ENCODE assay signal across 8 mouse cellular contexts in the genomic region with DNA sequence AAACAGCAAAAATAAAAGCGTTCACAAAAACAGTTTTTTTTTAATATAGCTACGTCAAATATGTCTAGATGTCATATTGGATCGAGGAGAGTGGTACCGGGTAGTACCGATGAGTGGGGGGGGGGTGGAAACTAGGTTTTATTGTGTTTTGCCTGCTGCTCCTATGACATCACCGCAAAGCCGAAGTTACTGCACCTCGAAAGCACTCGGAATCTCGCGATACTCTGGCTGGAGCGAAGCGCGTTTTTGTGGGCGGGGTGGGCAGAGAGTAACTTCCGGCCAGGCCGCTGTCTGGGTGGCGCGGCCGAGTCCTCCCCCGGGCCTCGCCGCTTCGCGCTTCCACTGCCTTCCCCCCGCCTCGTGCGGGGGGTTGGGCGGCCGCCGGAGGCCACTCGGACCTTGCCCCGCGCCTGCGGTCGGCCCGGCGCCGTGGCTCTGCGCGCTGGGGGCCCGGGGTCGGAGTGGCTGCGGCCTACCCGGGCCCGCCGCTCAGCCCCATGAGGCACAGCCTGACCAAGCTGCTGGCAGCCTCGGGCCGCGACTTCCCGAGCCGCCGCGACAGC. TPM values are rescaled to one million over a fixed set of nuclear protein-coding genes. Genes with fewer than 3 reads are reported as not detected.
DNase-seq lines count a peak whose midpoint lies in the region; ATAC-seq and TF ChIP-seq lines count a peak whose summit lies in the region.

A gene (plus strand): TSS at position 212 of the 563 bp plus-strand sequence.

- WGBS in forebrain, embryonic 10.5 days = under 1% methylated on average over 54 of the region's 54 CpGs
- WGBS in heart, embryonic 15.5 days = under 1% methylated on average over 50 of the region's 54 CpGs
- WGBS in liver, embryonic 14.5 days (ENCODE audit: insufficient replicate concordance) = under 1% methylated on average over 52 of the region's 54 CpGs
- under 1% methylated on average over 46 of the region's 54 CpGs for WGBS in neural tube, embryonic 11.5 days
- WGBS in stomach, postnatal 0 days = under 1% methylated on average over 49 of the region's 54 CpGs

- H3K4me3 ChIP-seq in forebrain, embryonic 10.5 days = peak within 1 kb of the TSS; percentile 94
- H3K4me3 ChIP-seq in heart, embryonic 15.5 days = peak within 1 kb of the TSS; percentile 98
- peak within 1 kb of the TSS; percentile 85 to 87 for H3K4me3 ChIP-seq in liver, embryonic 14.5 days (ENCODE audit: insufficient read depth in 1 of 2, low read depth in 2 of 2, low read length in 2 of 2)
- H3K4me3 ChIP-seq in neural tube, embryonic 11.5 days (ENCODE audit: low read depth, low read length) = peak within 1 kb of the TSS; percentile 96
- peak within 1 kb of the TSS; percentile 92 for H3K4me3 ChIP-seq in stomach, postnatal 0 days (ENCODE audit: low read depth, low read length)

- H3K4me2 ChIP-seq in heart, embryonic 15.5 days = peak within 1 kb of the TSS; percentile 66
- peak within 1 kb of the TSS; percentile 78 for H3K4me2 ChIP-seq in liver, embryonic 14.5 days (ENCODE audit: low read depth)
- peak within 1 kb of the TSS; percentile 96 for H3K4me2 ChIP-seq in neural tube, embryonic 11.5 days (ENCODE audit: low read depth)
- H3K4me2 ChIP-seq in stomach, postnatal 0 days (replicated peaks; ENCODE audit: low read depth) = peak within 1 kb of the TSS; percentile 51

- TF ChIP-seq CTCF in liver, embryonic 14.5 days (IDR thresholded peaks at IDR 0.05; ENCODE audit: low read depth) = no peak
- TF ChIP-seq CTCF in stomach, postnatal 0 days (IDR thresholded peaks at IDR 0.05; ENCODE audit: low read depth) = no peak

- peaks cover 22% of the 10 kb centered on the region for H3K4me1 ChIP-seq in forebrain, embryonic 10.5 days
- H3K4me1 ChIP-seq in heart, embryonic 15.5 days (replicated peaks) = peaks cover 9% of the 10 kb centered on the region
- H3K4me1 ChIP-seq in liver, embryonic 14.5 days (replicated peaks; ENCODE audit: control insufficient read depth in 2 of 2, insufficient read depth in 2 of 2, low read length in 1 of 2) = peaks cover 0 to 3% of the 10 kb centered on the region in 2 experiments; a peak in 2 of 4 replicates
- H3K4me1 ChIP-seq in neural tube, embryonic 11.5 days (ENCODE audit: control insufficient read depth, insufficient read depth, low read length) = peaks cover 6% of the 10 kb centered on the region; the same call in 1 of the 2 replicates
- no peaks in the 10 kb centered on the region for H3K4me1 ChIP-seq in stomach, postnatal 0 days (replicated peaks; ENCODE audit: control insufficient read depth, insufficient read depth)

- peak; percentile 95 for DNase-seq in CD8-positive naive resting alpha-beta T cell, adult 2 months (ENCODE audit: low read depth in 2 of 2, low spot score in 2 of 2)
- DNase-seq in c-Kit-positive CD71-negative TER-119-negative erythroid progenitor cells, embryonic 14.5 days (ENCODE audit: low read depth) = peak; percentile 95
- peak; percentile 94 for DNase-seq in forebrain, embryonic 10.5 days (ENCODE audit: extremely low spot score, low spot score)
- peak; percentile 99 for DNase-seq in kidney, postnatal 25 days
- DNase-seq in liver, embryonic 14.5 days (ENCODE audit: low read depth in 3 of 3, low spot score in 3 of 3) = peak; percentile 95 to 97 (median 97)
- DNase-seq in neural tube, embryonic 11.5 days (ENCODE audit: low spot score) = peak; percentile 98
- DNase-seq in stomach, postnatal 0 days (ENCODE audit: low spot score) = peak; percentile 98

- no peaks in the 10 kb centered on the region for H3K9me3 ChIP-seq in forebrain, embryonic 10.5 days
- H3K9me3 ChIP-seq in heart, embryonic 15.5 days (replicated peaks) = no peaks in the 10 kb centered on the region
- no peaks in the 10 kb centered on the region for H3K9me3 ChIP-seq in liver, embryonic 14.5 days (ENCODE audit: control insufficient read depth, low read length)
- H3K9me3 ChIP-seq in neural tube, embryonic 11.5 days (ENCODE audit: control insufficient read depth, low read length) = no peaks in the 10 kb centered on the region
- no peaks in the 10 kb centered on the region for H3K9me3 ChIP-seq in stomach, postnatal 0 days (ENCODE audit: control insufficient read depth, low read length)

- H3K27ac ChIP-seq in forebrain, embryonic 10.5 days = peak within 1 kb of the TSS; percentile 99
- peak within 1 kb of the TSS; percentile 99 for H3K27ac ChIP-seq in heart, embryonic 15.5 days
- peak within 1 kb of the TSS; percentile 73 for H3K27ac ChIP-seq in liver, embryonic 14.5 days
- peak within 1 kb of the TSS; percentile 98 for H3K27ac ChIP-seq in neural tube, embryonic 11.5 days (ENCODE audit: low read depth, low read length)
- H3K27ac ChIP-seq in stomach, postnatal 0 days (replicated peaks) = peak within 1 kb of the TSS; percentile 99

- peak; percentile 91 for ATAC-seq in heart, embryonic 15.5 days (replicated peaks; ENCODE audit: insufficient number of reproducible peaks, insufficient read depth, low FRiP score, low read depth)
- peak; percentile 91 for ATAC-seq in liver, embryonic 14.5 days (ENCODE audit: insufficient read depth)
- peak; percentile 95 for ATAC-seq in neural tube, embryonic 11.5 days (ENCODE audit: insufficient read depth, low FRiP score, low TSS enrichment)
- ATAC-seq in stomach, postnatal 0 days (ENCODE audit: low FRiP score, low TSS enrichment) = peak; percentile 97

- no peaks in the 10 kb centered on the region for H3K27me3 ChIP-seq in forebrain, embryonic 10.5 days (ENCODE audit: poor library complexity, severe bottlenecking)
- H3K27me3 ChIP-seq in heart, embryonic 15.5 days = no peaks in the 10 kb centered on the region
- H3K27me3 ChIP-seq in liver, embryonic 14.5 days (ENCODE audit: control insufficient read depth, insufficient read depth, low read length) = no peaks in the 10 kb centered on the region
- H3K27me3 ChIP-seq in neural tube, embryonic 11.5 days (ENCODE audit: control insufficient read depth, insufficient read depth, low read length) = no peaks in the 10 kb centered on the region
- H3K27me3 ChIP-seq in stomach, postnatal 0 days (ENCODE audit: control insufficient read depth, insufficient read depth, low read length) = no peaks in the 10 kb centered on the region

- peaks cover 23% of the 10 kb centered on the region for H3K36me3 ChIP-seq in forebrain, embryonic 10.5 days (replicated peaks)
- no peaks in the 10 kb centered on the region for H3K36me3 ChIP-seq in heart, embryonic 15.5 days
- H3K36me3 ChIP-seq in liver, embryonic 14.5 days (replicated peaks; ENCODE audit: control insufficient read depth, insufficient read depth, low read depth) = peaks cover 8% of the 10 kb centered on the region
- no peaks in the 10 kb centered on the region for H3K36me3 ChIP-seq in neural tube, embryonic 11.5 days (ENCODE audit: control insufficient read depth, insufficient read depth, low read length)
- H3K36me3 ChIP-seq in stomach, postnatal 0 days (ENCODE audit: control insufficient read depth, insufficient read depth, low read length) = no peaks in the 10 kb centered on the region

- peak; percentile 88 for TF ChIP-seq EP300 in liver, embryonic 14.5 days (IDR thresholded peaks at IDR 0.05; ENCODE audit: low read depth)
- peak; percentile 99 for TF ChIP-seq EP300 in stomach, postnatal 0 days (optimal IDR thresholded peaks at IDR 0.05)

- peak within 1 kb of the TSS; percentile 97 for H3K9ac ChIP-seq in heart, embryonic 15.5 days
- peak within 1 kb of the TSS; percentile 83 for H3K9ac ChIP-seq in liver, embryonic 14.5 days (replicated peaks)
- H3K9ac ChIP-seq in neural tube, embryonic 11.5 days (ENCODE audit: low read length) = peak within 1 kb of the TSS; percentile 99
- H3K9ac ChIP-seq in stomach, postnatal 0 days (ENCODE audit: low read length) = peak within 1 kb of the TSS; percentile 98

RNA-seq across cellular contexts. Expression of the gene that starts here (rescaled TPM):
- 21.8 and 24.2 TPM in 2 replicates for polyA plus RNA-seq in forebrain, embryonic 10.5 days (2016; fragmentation: Nextera tagmentation; extraction: Ambion mirVana)
- 17.0 and 18.5 TPM in 2 replicates for polyA plus RNA-seq in heart, embryonic 15.5 days (2015; fragmentation: Nextera tagmentation; extraction: Ambion mirVana)
- 25.2 and 37.8 TPM in 2 replicates for polyA plus RNA-seq in liver, embryonic 14.5 days (2012; rRNA removed)
- 15.1 and 16.2 TPM in 2 replicates for polyA plus RNA-seq in liver, embryonic 14.5 days (2014; fragmentation: Nextera tagmentation; extraction: Ambion mirVana)
- 40.8 and 45.1 TPM in 2 replicates for polyA plus RNA-seq in neural tube, embryonic 11.5 days (2014; fragmentation: Nextera tagmentation; extraction: Ambion mirVana)
- 20.6 and 21.3 TPM in 2 replicates for polyA plus RNA-seq in stomach, postnatal 0 days (2015; fragmentation: Nextera tagmentation; extraction: Ambion mirVana)

Comparison
In these comparisons a context has a peak if more than half of its experiments do, and no peak if none do; other contexts are left out.
1. Peak in every context shown above with its lines: DNase-seq, ATAC-seq, H3K4me3 ChIP-seq and H3K27ac ChIP-seq.